ENCODE assay signal across 9 mouse cellular contexts in the genomic region with DNA sequence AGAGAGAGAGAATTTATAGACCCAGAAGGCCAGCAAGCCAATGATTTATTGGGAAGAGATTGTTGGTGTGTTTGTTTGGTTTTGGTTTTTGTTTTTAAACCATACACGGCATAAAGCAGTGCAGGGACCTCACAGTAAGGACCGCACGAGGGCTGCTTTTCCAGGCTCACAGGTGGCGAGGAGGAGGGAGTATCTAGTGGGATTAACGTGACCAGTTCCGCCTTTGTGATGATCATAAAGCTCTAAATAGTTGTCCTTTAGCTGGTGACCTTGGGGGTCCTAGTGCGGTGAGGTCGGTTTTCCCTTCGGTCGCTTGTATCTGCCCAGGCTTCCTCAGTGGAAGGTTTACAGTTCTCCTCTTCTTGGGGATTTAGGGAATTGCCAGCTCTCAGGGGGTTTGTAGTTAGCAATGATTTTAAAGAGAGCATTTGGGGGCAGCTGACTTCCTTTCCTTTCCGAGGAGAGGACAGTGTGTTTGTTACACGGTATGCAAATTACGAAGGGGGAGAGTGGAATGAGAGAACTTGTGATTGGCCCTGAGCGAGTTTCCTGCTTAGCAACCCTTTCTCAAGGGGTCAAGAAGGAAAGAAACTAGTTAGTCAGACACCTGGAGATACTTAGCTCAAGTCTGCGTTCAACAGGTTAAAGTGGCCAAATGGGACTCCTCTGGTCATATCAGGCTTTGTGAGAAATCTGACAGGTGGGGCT. TPM values are rescaled to one million over a fixed set of nuclear protein-coding genes. Genes with fewer than 3 reads are reported as not detected.
DNase-seq lines count a peak whose midpoint lies in the region; ATAC-seq and TF ChIP-seq lines count a peak whose summit lies in the region.
"Had no signal": no experiment of that assay in that cellular context is flagged by ENCODE, and none has a peak within 500 bp of the region (broad histone marks: within the 10 kb centered on the region; RNA-seq: fewer than 3 reads in every experiment).

No protein-coding gene starts in this region.

- ATAC-seq in heart, embryonic 15.5 days (replicated peaks; ENCODE audit: insufficient number of reproducible peaks, insufficient read depth, low FRiP score, low read depth), result no peak
- ATAC-seq in intestine, postnatal 0 days, result peak; percentile 67
- ATAC-seq in liver, embryonic 15.5 days (ENCODE audit: insufficient read depth), result no peak
- ATAC-seq: midbrain, embryonic 15.5 days had no signal

- H3K4me2 ChIP-seq in heart, embryonic 15.5 days, result peak overlapping the region; percentile 52
- peak overlapping the region; percentile 59 for H3K4me2 ChIP-seq in intestine, postnatal 0 days (replicated peaks; ENCODE audit: low read depth)
- H3K4me2 ChIP-seq in liver, embryonic 15.5 days, result peak overlapping the region; percentile 37
- H3K4me2 ChIP-seq: midbrain, embryonic 15.5 days had no signal

- no peak for TF ChIP-seq CTCF in intestine, postnatal 0 days (IDR thresholded peaks at IDR 0.05; ENCODE audit: low read depth)

- H3K27me3 ChIP-seq in heart, embryonic 15.5 days, result no peaks in the 10 kb centered on the region
- no peaks in the 10 kb centered on the region for H3K27me3 ChIP-seq in intestine, postnatal 0 days (replicated peaks; ENCODE audit: control insufficient read depth, insufficient read depth, low read length)
- H3K27me3 ChIP-seq in liver, embryonic 15.5 days, result no peaks in the 10 kb centered on the region
- H3K27me3 ChIP-seq: midbrain, embryonic 15.5 days had no signal

- intact Hi-C loops in heart, postnatal 36 days (cut with DNase I), result loop anchor here (10.0 kb wide), 1 partner anchor 675 kb away; no protein-coding TSS in a partner anchor

- H3K9me3 ChIP-seq in heart, embryonic 15.5 days (replicated peaks), result no peaks in the 10 kb centered on the region
- H3K9me3 ChIP-seq in intestine, postnatal 0 days (ENCODE audit: control insufficient read depth), result no peaks in the 10 kb centered on the region
- H3K9me3 ChIP-seq in liver, embryonic 15.5 days (replicated peaks), result no peaks in the 10 kb centered on the region
- H3K9me3 ChIP-seq: midbrain, embryonic 15.5 days had no signal

- DNase-seq in heart, postnatal 36 days, result no peak
- DNase-seq in embryo, embryonic 10.5 days (ENCODE audit: low spot score), result peak; percentile 40
- no peak for DNase-seq in urinary bladder, adult 2 months (ENCODE audit: low spot score)
- DNase-seq in frontal cortex, postnatal 36 days (ENCODE audit: low spot score in 2 of 2), result no peak
- DNase-seq in cerebellum, adult 8-10 months, result no peak

- WGBS in heart, embryonic 15.5 days, result 23% methylated on average over 15 of the region's 15 CpGs
- WGBS in intestine, postnatal 0 days, result 13% methylated on average over 15 of the region's 15 CpGs
- WGBS in liver, embryonic 15.5 days (ENCODE audit: insufficient replicate concordance), result 19% methylated on average over 15 of the region's 15 CpGs

- H3K4me1 ChIP-seq in heart, embryonic 15.5 days (replicated peaks), result peaks cover 6% of the 10 kb centered on the region; the same call in 1 of the 2 replicates
- no peaks in the 10 kb centered on the region for H3K4me1 ChIP-seq in intestine, postnatal 0 days (replicated peaks; ENCODE audit: control insufficient read depth, insufficient read depth, low read length)
- 0 out of 2 replicates have a peak, but pooled peaks cover 4% of the 10 kb centered on the region for H3K4me1 ChIP-seq in liver, embryonic 15.5 days (replicated peaks)
- H3K4me1 ChIP-seq: midbrain, embryonic 15.5 days had no signal

- peak overlapping the region; percentile 23; the same call in 1 of the 2 replicates for H3K4me3 ChIP-seq in heart, embryonic 15.5 days
- 0 out of 2 replicates have a peak overlapping the region, but pooled peaks have one; percentile 13 for H3K4me3 ChIP-seq in intestine, postnatal 0 days (ENCODE audit: low read depth, low read length)
- H3K4me3 ChIP-seq in liver, embryonic 15.5 days (replicated peaks), result no peak overlapping the region
- H3K4me3 ChIP-seq: midbrain, embryonic 15.5 days had no signal

- H3K9ac ChIP-seq in heart, embryonic 15.5 days, result no peak overlapping the region
- H3K9ac ChIP-seq in intestine, postnatal 0 days (ENCODE audit: low read depth, low read length), result peak overlapping the region; percentile 13; the same call in 1 of the 2 replicates
- no peak overlapping the region for H3K9ac ChIP-seq in liver, embryonic 15.5 days
- H3K9ac ChIP-seq: midbrain, embryonic 15.5 days had no signal

- no peaks in the 10 kb centered on the region for H3K36me3 ChIP-seq in heart, embryonic 15.5 days
- H3K36me3 ChIP-seq in intestine, postnatal 0 days (ENCODE audit: control insufficient read depth, insufficient read depth), result no peaks in the 10 kb centered on the region
- H3K36me3 ChIP-seq in liver, embryonic 15.5 days (replicated peaks), result no peaks in the 10 kb centered on the region
- H3K36me3 ChIP-seq: midbrain, embryonic 15.5 days had no signal

- peak overlapping the region; percentile 7; the same call in 1 of the 2 replicates for H3K27ac ChIP-seq in heart, embryonic 15.5 days
- H3K27ac ChIP-seq in intestine, postnatal 0 days (ENCODE audit: low read depth, low read length), result no peak overlapping the region
- no peak overlapping the region for H3K27ac ChIP-seq in liver, embryonic 15.5 days (replicated peaks)
- H3K27ac ChIP-seq: midbrain, embryonic 15.5 days had no signal

RNA-seq across cellular contexts. Expression of gene Map2k6, which starts 29.5 kb away (rescaled TPM):
- 13.5 and 15.3 TPM in 2 replicates for polyA plus RNA-seq in heart, embryonic 15.5 days (2015; fragmentation: Nextera tagmentation; extraction: Ambion mirVana)
- 1 to 10 TPM; 4.7 to 5.5 TPM for total RNA-seq in heart, postnatal 36 days (2021)
- 3.4 and 3.8 TPM in 2 replicates for polyA plus RNA-seq in intestine, postnatal 0 days (2015; fragmentation: Nextera tagmentation; extraction: Ambion mirVana)
- 4.9 and 5.0 TPM in 2 replicates for polyA plus RNA-seq in liver, embryonic 15.5 days (2015; fragmentation: Nextera tagmentation; extraction: Ambion mirVana)
- polyA plus RNA-seq in urinary bladder, adult 2 months (2012; rRNA removed), result 8.4 and 9.0 TPM in 2 replicates

RNA-seq across cellular contexts. Expression of gene Abca5, which starts 31.9 kb away (rescaled TPM):
- 2.7 and 2.8 TPM in 2 replicates for polyA plus RNA-seq in heart, embryonic 15.5 days (2015; fragmentation: Nextera tagmentation; extraction: Ambion mirVana)
- 1 to 10 TPM; 6.1 to 7.5 TPM for total RNA-seq in heart, postnatal 36 days (2021)
- 1.5 and 2.4 TPM in 2 replicates for polyA plus RNA-seq in intestine, postnatal 0 days (2015; fragmentation: Nextera tagmentation; extraction: Ambion mirVana)
- polyA plus RNA-seq in liver, embryonic 15.5 days (2015; fragmentation: Nextera tagmentation; extraction: Ambion mirVana), result 0.55 and 0.86 TPM in 2 replicates
- polyA plus RNA-seq in urinary bladder, adult 2 months (2012; rRNA removed), result 4.2 and 4.5 TPM in 2 replicates
